Mouse (Mus musculus) embryonic facial prominence, embryonic 14.5 days (tissue): ENCODE data around the gene St6galnac5. TPM values are rescaled to one million over a fixed set of nuclear protein-coding genes. Genes with fewer than 3 reads are reported as not detected.
A peak's percentile ranks its signal among the peaks of the same experiment; 100 is the strongest.

ENCODE experiments used
- ATAC-seq: fragments of 200-750 bp; cut with Nextera tagmentation; 2 replicates; pipeline ENCODE4 v1.8.0; 2017; ENCODE audit warnings: low read depth, moderate number of reproducible peaks, moderate TSS enrichment
- DNase-seq: peaks from one replicate; pipeline ENCODE4 v3.0.0-alpha.2; 2015; ENCODE audit warnings: low spot score
- H3K27ac ChIP-seq: fragments of 300-500 bp; sonication (generic); replicated peaks from 2 replicates; pipeline ENCODE4 v1.5.1; 2014; ENCODE audit warnings: low read depth, mild to moderate bottlenecking, low read length, moderate library complexity
- H3K27me3 ChIP-seq: fragments of 300-500 bp; sonication (generic); replicated peaks from 2 replicates; pipeline ENCODE4 v1.6.1; 2014; ENCODE audit warnings: low read length; ENCODE audit not compliant: control insufficient read depth, insufficient read depth
- H3K36me3 ChIP-seq: fragments of 300-500 bp; sonication (generic); 2 replicates; pipeline ENCODE4 v1.6.1; 2014; ENCODE audit warnings: low read length, mixed read lengths; ENCODE audit not compliant: control insufficient read depth, insufficient read depth
- H3K4me1 ChIP-seq: fragments of 300-500 bp; sonication (generic); 2 replicates; pipeline ENCODE4 v1.6.1; 2014; ENCODE audit warnings: antibody characterized with exemption, low read length; ENCODE audit not compliant: control insufficient read depth, insufficient read depth
- H3K4me2 ChIP-seq: fragments of 300-500 bp; sonication (generic); 2 replicates; pipeline ENCODE4 v1.6.1; 2014; ENCODE audit warnings: low read depth, mild to moderate bottlenecking, low read length, moderate library complexity, mixed read lengths
- H3K4me3 ChIP-seq: fragments of 300-500 bp; sonication (generic); 2 replicates; pipeline ENCODE4 v1.5.1; 2014; ENCODE audit warnings: low read depth, mild to moderate bottlenecking, low read length
- H3K9ac ChIP-seq: fragments of 300-500 bp; sonication (generic); 2 replicates; pipeline ENCODE4 v1.6.1; 2014; ENCODE audit warnings: low read depth, mild to moderate bottlenecking, low read length, moderate library complexity, mixed read lengths
- H3K9me3 ChIP-seq: fragments of 300-500 bp; sonication (generic); 2 replicates; pipeline ENCODE4 v1.6.1; 2016; ENCODE audit warnings: low read length; ENCODE audit not compliant: control insufficient read depth
- WGBS: fragments of 180-500 bp; shearing (Covaris S2); extraction: QIAGEN DNeasy Blood & Tissue Kit; methylation state at CpG from one replicate; pipeline ENCODE4 v1.1.7; 2014; 5-methylcytosine and 5-hydroxymethylcytosine counted together
- polyA plus RNA-seq: library from polyadenylated mRNA; unstranded; fragments of >200 nt; fragmentation: Nextera tagmentation; extraction: Ambion mirVana; gene quantifications from 2 replicates; pipeline ENCODE4 v1.2.1, GENCODE M21; 2014

Gene St6galnac5
- polyA plus RNA-seq, 1 experiment from 2014 or later = 1.1 TPM

- DNase-seq (no peak), ATAC-seq (no peak)
- no peaks in the 10 kb centered on the region for H3K27me3 ChIP-seq
- H3K9me3 ChIP-seq = no peaks in the 10 kb centered on the region
- H3K4me2 ChIP-seq = no peak overlapping the region
- no peak overlapping the region for H3K9ac ChIP-seq
- no peak overlapping the region for H3K27ac ChIP-seq
- WGBS = 77% methylated on average over 5 of the region's 5 CpGs
- no peaks in the 10 kb centered on the region for H3K4me1 ChIP-seq
- H3K36me3 ChIP-seq = no peaks in the 10 kb centered on the region
- no peak overlapping the region for H3K4me3 ChIP-seq
Measured at GRCm38 (mm10) chr3:152897196-152897595, 84.8 kb downstream of the St6galnac5 start.

GRCm38 (mm10) chr3:152896111-152896510 lies 85.9 kb downstream of the St6galnac5 start:
- no peaks in the 10 kb centered on the region for H3K4me1 ChIP-seq
- no peaks in the 10 kb centered on the region for H3K36me3 ChIP-seq
- DNase-seq (no peak), ATAC-seq (no peak)
- 73% methylated on average over 3 of the region's 3 CpGs for WGBS
- no peak overlapping the region for H3K4me2 ChIP-seq
- H3K4me3 ChIP-seq = no peak overlapping the region
- H3K9ac ChIP-seq = no peak overlapping the region
- no peaks in the 10 kb centered on the region for H3K9me3 ChIP-seq
- H3K27ac ChIP-seq = no peak overlapping the region
- H3K27me3 ChIP-seq = no peaks in the 10 kb centered on the region

- WGBS = 55% methylated on average over 4 of the region's 4 CpGs
- ATAC-seq = no peak
- no peak for DNase-seq
- H3K4me2 ChIP-seq = no peak overlapping the region
- H3K4me1 ChIP-seq = no peaks in the 10 kb centered on the region
- H3K4me3 ChIP-seq = no peak overlapping the region
- H3K27ac ChIP-seq = no peak overlapping the region
- H3K9ac ChIP-seq = no peak overlapping the region
- H3K36me3 ChIP-seq = no peaks in the 10 kb centered on the region
- H3K27me3 ChIP-seq = no peaks in the 10 kb centered on the region
- no peaks in the 10 kb centered on the region for H3K9me3 ChIP-seq
Measured at GRCm38 (mm10) chr3:152894935-152895334, 87.1 kb downstream of the St6galnac5 start.

GRCm38 (mm10) chr3:152888116-152888515 lies 93.9 kb downstream of the St6galnac5 start:
- Histone ChIP-seq H3K27me3 (no peaks in the 10 kb centered on the region), H3K4me1 (peaks cover 3% of the 10 kb centered on the region; the same call in 1 of the 2 replicates), H3K27ac (no peak overlapping the region), H3K9ac (no peak overlapping the region), H3K4me3 (no peak overlapping the region), H3K9me3 (no peaks in the 10 kb centered on the region), H3K4me2 (no peak overlapping the region), H3K36me3 (no peaks in the 10 kb centered on the region)
- WGBS = 74% methylated on average over 7 of the region's 7 CpGs
- ATAC-seq (no peak), DNase-seq (no peak)

DNA sequence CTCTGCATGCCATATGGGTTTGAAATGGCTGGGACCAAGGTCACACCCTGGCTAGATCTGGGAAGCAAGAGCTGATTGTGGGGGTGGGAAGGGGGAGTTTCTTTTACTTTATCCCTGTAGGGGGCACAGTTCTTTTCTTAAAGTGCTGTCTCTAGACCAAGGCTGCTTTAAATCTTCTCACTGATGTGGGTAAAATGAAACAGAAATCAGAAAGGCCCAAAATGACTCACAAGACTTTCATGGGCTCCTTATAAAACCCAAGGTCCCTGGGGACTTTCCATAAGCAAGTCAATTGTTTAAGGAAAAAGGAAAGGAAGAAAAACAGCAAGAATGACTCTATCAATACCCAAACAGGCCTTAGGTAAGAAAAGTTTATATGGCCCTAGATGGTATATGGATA lies 95.3 kb downstream of the St6galnac5 start:
- no peaks in the 10 kb centered on the region for H3K9me3 ChIP-seq
- H3K36me3 ChIP-seq = no peaks in the 10 kb centered on the region
- no peak overlapping the region for H3K9ac ChIP-seq
- no peak overlapping the region for H3K27ac ChIP-seq
- H3K4me1 ChIP-seq = peaks cover 3% of the 10 kb centered on the region; the same call in 1 of the 2 replicates
- no peak for ATAC-seq
- DNase-seq = no peak
- no peak overlapping the region for H3K4me3 ChIP-seq
- no peaks in the 10 kb centered on the region for H3K27me3 ChIP-seq
- no peak overlapping the region for H3K4me2 ChIP-seq

DNA sequence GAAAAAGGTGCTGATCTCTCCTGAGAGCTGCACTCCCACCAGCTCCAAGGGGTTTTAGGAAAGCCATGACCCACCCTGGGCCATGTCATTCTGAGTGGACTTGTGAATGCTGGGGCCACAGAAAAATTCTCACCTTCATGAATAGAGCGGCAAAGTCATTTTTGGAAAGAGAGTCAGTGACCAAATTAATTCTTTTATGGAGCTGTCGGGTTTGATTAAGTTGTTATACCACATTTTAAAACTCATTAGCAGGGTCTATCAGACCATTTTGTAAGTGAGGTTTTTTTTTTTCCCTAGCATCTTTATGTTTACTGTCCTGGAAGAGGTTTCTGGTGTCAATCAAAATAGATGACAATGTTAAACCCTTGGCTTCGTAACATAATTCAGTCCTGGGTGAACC lies 98.5 kb downstream of the St6galnac5 start:
- Histone ChIP-seq H3K27me3 (no peaks in the 10 kb centered on the region), H3K4me3 (no peak overlapping the region), H3K4me1 (peaks cover 10% of the 10 kb centered on the region), H3K9me3 (no peaks in the 10 kb centered on the region), H3K36me3 (no peaks in the 10 kb centered on the region), H3K4me2 (no peak overlapping the region), H3K27ac (no peak overlapping the region), H3K9ac (no peak overlapping the region)
- DNase-seq (no peak), ATAC-seq (no peak)
- 89% methylated on average over 3 of the region's 3 CpGs for WGBS

DNA sequence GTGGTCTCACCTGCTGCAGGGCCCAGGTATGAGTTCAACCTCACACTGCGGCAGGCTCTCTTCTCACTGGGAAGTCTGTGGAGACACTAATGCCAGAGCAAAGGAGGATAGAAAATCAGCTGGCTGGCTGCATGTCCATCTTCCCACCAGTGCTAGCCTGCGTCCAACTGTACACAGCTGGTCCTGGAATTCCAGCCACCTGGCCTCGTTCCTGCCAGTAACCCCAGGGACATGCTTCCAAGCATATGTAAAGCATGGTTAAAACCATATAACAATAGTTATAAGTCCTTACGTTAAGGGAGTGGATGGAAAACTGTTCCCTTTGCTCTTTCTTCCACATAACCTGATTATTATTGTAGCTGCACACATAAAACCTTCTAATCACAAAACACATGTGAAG lies 100.3 kb downstream of the St6galnac5 start:
- Histone ChIP-seq H3K4me2 (no peak overlapping the region), H3K9ac (no peak overlapping the region), H3K27me3 (no peaks in the 10 kb centered on the region), H3K36me3 (no peaks in the 10 kb centered on the region), H3K4me1 (peaks cover 10% of the 10 kb centered on the region), H3K9me3 (no peaks in the 10 kb centered on the region), H3K27ac (no peak overlapping the region), H3K4me3 (no peak overlapping the region)
- WGBS = 38% methylated on average over 4 of the region's 4 CpGs
- ATAC-seq (no peak), DNase-seq (peak; percentile 30)

GRCm38 (mm10) chr3:152880121-152880835 lies 101.8 kb downstream of the St6galnac5 start:
- Histone ChIP-seq H3K27me3 (no peaks in the 10 kb centered on the region), H3K36me3 (no peaks in the 10 kb centered on the region), H3K4me1 (peaks cover 10% of the 10 kb centered on the region), H3K4me2 (no peak overlapping the region; the same call in 1 of the 2 replicates), H3K27ac (no peak overlapping the region), H3K9ac (no peak overlapping the region), H3K4me3 (no peak overlapping the region), H3K9me3 (no peaks in the 10 kb centered on the region)
- ATAC-seq (peak; percentile 79), DNase-seq (peak; percentile 80)
- WGBS = 23% methylated on average over 15 of the region's 15 CpGs

DNA sequence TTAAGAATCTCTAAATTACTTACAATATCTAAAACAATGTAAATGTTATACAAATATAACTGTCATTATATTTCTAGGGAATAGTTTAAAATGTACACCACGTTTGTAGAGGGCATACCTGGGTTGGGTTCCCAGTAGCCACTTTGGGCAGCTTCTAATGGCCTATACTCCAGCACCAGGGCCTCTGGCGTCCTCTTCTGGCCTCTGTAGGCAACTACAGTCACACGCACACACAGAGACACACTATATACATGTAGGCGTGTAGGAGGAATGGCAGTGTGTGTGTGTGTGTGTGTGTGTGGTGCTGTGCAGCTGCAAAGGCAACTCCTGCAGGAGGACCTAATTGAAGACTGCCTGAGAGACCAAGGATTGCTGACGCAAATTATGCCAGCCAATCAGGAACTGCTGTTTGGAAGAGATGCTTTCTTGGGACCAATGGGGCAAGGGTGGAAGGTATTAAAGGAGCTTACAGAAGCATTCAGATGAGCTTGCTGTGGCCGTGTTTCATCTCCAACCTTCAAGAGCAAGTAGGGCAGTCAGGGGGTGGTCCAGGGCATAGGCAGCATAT lies 106.2 kb downstream of the St6galnac5 start:
- peaks cover 2% of the 10 kb centered on the region; the same call in 1 of the 2 replicates for H3K4me1 ChIP-seq

More for the DNA sequence above, 106.2 kb downstream of the St6galnac5 start:
- 84% methylated on average over 6 of the region's 6 CpGs for WGBS
- no peaks in the 10 kb centered on the region for H3K9me3 ChIP-seq
- H3K4me3 ChIP-seq = no peak overlapping the region
- H3K4me2 ChIP-seq = no peak overlapping the region
- DNase-seq (no peak), ATAC-seq (no peak)
- no peak overlapping the region for H3K27ac ChIP-seq
- no peaks in the 10 kb centered on the region for H3K27me3 ChIP-seq
- H3K9ac ChIP-seq = no peak overlapping the region
- no peaks in the 10 kb centered on the region for H3K36me3 ChIP-seq
